Mouse (Mus musculus) heart, embryonic 11.5 days (tissue): ENCODE results near the gene Gm44965. TPM values are rescaled to one million over a fixed set of nuclear protein-coding genes. Genes with fewer than 3 reads are reported as not detected.
A peak's percentile ranks its signal among the peaks of the same experiment; 100 is the strongest.

Experiments
- ATAC-seq: fragments of 200-750 bp; cut with Nextera tagmentation; replicated peaks from 2 replicates; pipeline ENCODE4 v1.8.0; 2017; ENCODE audit warnings: moderate library complexity; ENCODE audit not compliant: insufficient number of reproducible peaks, low FRiP score, low TSS enrichment
- H3K27ac ChIP-seq: fragments of 300-500 bp; sonication (generic); 2 replicates; pipeline ENCODE4 v1.5.1; 2014; ENCODE audit warnings: mild to moderate bottlenecking, low read depth, low read length
- H3K27me3 ChIP-seq: fragments of 300-500 bp; sonication (generic); 2 replicates; pipeline ENCODE4 v1.6.1; 2014; ENCODE audit warnings: mild to moderate bottlenecking, low read length, mixed read lengths; ENCODE audit not compliant: control insufficient read depth, insufficient read depth
- H3K36me3 ChIP-seq: fragments of 300-500 bp; sonication (generic); 2 replicates; pipeline ENCODE4 v1.6.1; 2014; ENCODE audit warnings: mild to moderate bottlenecking, low read length, moderate library complexity, mixed read lengths; ENCODE audit not compliant: control insufficient read depth, insufficient read depth
- H3K4me1 ChIP-seq: fragments of 300-500 bp; sonication (generic); 2 replicates; pipeline ENCODE4 v1.6.1; 2014; ENCODE audit warnings: low read length; ENCODE audit not compliant: control insufficient read depth, insufficient read depth
- H3K4me2 ChIP-seq: fragments of 300-500 bp; sonication (generic); 2 replicates; pipeline ENCODE4 v1.6.1; 2014; ENCODE audit warnings: mild to moderate bottlenecking, moderate library complexity
- H3K4me3 ChIP-seq: fragments of 300-500 bp; sonication (generic); 2 replicates; pipeline ENCODE4 v1.5.1; 2014; ENCODE audit warnings: low read depth, low read length
- H3K9ac ChIP-seq: fragments of 300-500 bp; sonication (generic); 2 replicates; pipeline ENCODE4 v1.6.1; 2014; ENCODE audit warnings: mild to moderate bottlenecking, low read depth, low read length, moderate library complexity
- H3K9me3 ChIP-seq: fragments of 300-500 bp; sonication (generic); replicated peaks from 2 replicates; pipeline ENCODE4 v1.6.1; 2016; ENCODE audit warnings: low read length; ENCODE audit not compliant: control insufficient read depth
- WGBS: fragments of 180-500 bp; shearing (Covaris S2); extraction: QIAGEN DNeasy Blood & Tissue Kit; methylation state at CpG from one replicate; pipeline ENCODE4 v1.1.7; 2014; ENCODE audit not compliant: insufficient replicate concordance; 5-methylcytosine and 5-hydroxymethylcytosine counted together
- polyA plus RNA-seq: library from polyadenylated mRNA; unstranded; fragments of >200 nt; fragmentation: Nextera tagmentation; extraction: Ambion mirVana; gene quantifications from 2 replicates; pipeline ENCODE4 v1.2.1, GENCODE M21; 2014

Gm44965 gene
- polyA plus RNA-seq, 1 experiment from 2014 or later: not detected

GRCm38 (mm10) chr6:48591221-48591845 lies 2.4 kb upstream of the Gm44965 start:
- no peak overlapping the region for H3K4me3 ChIP-seq
- ATAC-seq: no peak
- peaks cover 16% of the 10 kb centered on the region for H3K4me1 ChIP-seq
- no peak overlapping the region for H3K27ac ChIP-seq
- H3K27me3 ChIP-seq: no peaks in the 10 kb centered on the region
- no peak overlapping the region for H3K9ac ChIP-seq
- H3K4me2 ChIP-seq: no peak overlapping the region
- peaks cover 5% of the 10 kb centered on the region for H3K9me3 ChIP-seq
- peaks cover 8% of the 10 kb centered on the region for H3K36me3 ChIP-seq
- WGBS: 79% methylated on average over 3 of the region's 3 CpGs

GRCm38 (mm10) chr6:48591871-48592270 lies 1.9 kb upstream of the Gm44965 start:
- Histone ChIP-seq H3K36me3 (peaks cover 13% of the 10 kb centered on the region), H3K4me2 (no peak overlapping the region), H3K4me1 (peaks cover 16% of the 10 kb centered on the region), H3K27me3 (no peaks in the 10 kb centered on the region), H3K4me3 (no peak overlapping the region), H3K9me3 (peaks cover 11% of the 10 kb centered on the region), H3K9ac (no peak overlapping the region), H3K27ac (no peak overlapping the region)
- WGBS: 85% methylated on average over 6 of the region's 6 CpGs
- no peak for ATAC-seq

GRCm38 (mm10) chr6:48594043-48594738 lies 450 bp downstream of the Gm44965 start:
- peaks cover 14% of the 10 kb centered on the region for H3K4me1 ChIP-seq
- H3K4me3 ChIP-seq: peak overlapping the region; percentile 89
- peak overlapping the region; percentile 92 for H3K27ac ChIP-seq
- H3K27me3 ChIP-seq: no peaks in the 10 kb centered on the region
- peaks cover 36% of the 10 kb centered on the region for H3K36me3 ChIP-seq
- ATAC-seq: peak; percentile 45
- peak overlapping the region; percentile 96 for H3K9ac ChIP-seq
- H3K9me3 ChIP-seq: peaks cover 23% of the 10 kb centered on the region
- H3K4me2 ChIP-seq: peak overlapping the region; percentile 70
- 2% methylated on average over 39 of the region's 41 CpGs for WGBS

GRCm38 (mm10) chr6:48595278-48595677 lies 1.5 kb downstream of the Gm44965 start:
- peaks cover 11% of the 10 kb centered on the region for H3K4me1 ChIP-seq
- WGBS: 62% methylated on average over 1 of the region's 1 CpGs
- H3K4me3 ChIP-seq: peak overlapping the region; percentile 89
- peak overlapping the region; percentile 70 for H3K4me2 ChIP-seq
- ATAC-seq: no peak
- no peak overlapping the region; the same call in 1 of the 2 replicates for H3K9ac ChIP-seq
- H3K9me3 ChIP-seq: peaks cover 23% of the 10 kb centered on the region
- H3K27me3 ChIP-seq: no peaks in the 10 kb centered on the region
- H3K36me3 ChIP-seq: peaks cover 44% of the 10 kb centered on the region
- no peak overlapping the region for H3K27ac ChIP-seq

DNA sequence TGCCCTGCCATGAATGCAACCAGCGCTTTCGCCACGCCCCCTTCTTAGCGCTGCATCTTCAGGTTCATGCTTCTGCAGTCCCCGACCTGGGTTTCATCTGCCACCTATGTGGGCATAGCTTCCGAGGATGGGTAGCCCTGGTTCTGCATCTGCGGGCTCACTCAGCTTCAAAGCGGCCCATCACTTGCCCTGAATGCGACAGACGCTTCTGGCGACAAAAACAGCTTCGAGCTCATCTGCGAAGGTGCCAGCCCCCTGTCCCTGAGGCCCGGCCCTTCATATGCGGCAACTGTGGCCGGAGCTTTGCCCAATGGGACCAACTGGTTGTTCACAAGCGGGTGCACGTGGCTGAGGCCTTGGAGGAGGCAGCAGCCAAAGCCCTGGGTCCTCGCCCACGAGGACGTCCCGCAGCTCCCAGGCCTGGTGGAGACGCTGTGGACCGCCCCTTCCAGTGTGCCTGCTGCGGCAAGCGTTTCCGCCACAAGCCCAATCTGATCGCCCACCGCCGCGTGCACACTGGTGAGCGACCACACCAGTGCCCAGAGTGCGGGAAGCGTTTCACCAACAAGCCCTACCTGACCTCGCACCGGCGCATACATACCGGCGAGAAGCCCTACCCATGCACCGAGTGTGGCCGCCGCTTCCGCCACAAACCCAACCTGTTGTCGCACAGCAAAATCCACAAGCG lies 2.9 kb downstream of the Gm44965 start:
- H3K36me3 ChIP-seq: peaks cover 44% of the 10 kb centered on the region
- peaks cover 23% of the 10 kb centered on the region for H3K9me3 ChIP-seq
- H3K4me2 ChIP-seq: no peak overlapping the region
- ATAC-seq: no peak
- H3K4me1 ChIP-seq: peaks cover 11% of the 10 kb centered on the region
- no peak overlapping the region for H3K27ac ChIP-seq
- H3K9ac ChIP-seq: no peak overlapping the region
- WGBS: 94% methylated on average over 45 of the region's 45 CpGs
- no peak overlapping the region for H3K4me3 ChIP-seq
- no peaks in the 10 kb centered on the region for H3K27me3 ChIP-seq

DNA sequence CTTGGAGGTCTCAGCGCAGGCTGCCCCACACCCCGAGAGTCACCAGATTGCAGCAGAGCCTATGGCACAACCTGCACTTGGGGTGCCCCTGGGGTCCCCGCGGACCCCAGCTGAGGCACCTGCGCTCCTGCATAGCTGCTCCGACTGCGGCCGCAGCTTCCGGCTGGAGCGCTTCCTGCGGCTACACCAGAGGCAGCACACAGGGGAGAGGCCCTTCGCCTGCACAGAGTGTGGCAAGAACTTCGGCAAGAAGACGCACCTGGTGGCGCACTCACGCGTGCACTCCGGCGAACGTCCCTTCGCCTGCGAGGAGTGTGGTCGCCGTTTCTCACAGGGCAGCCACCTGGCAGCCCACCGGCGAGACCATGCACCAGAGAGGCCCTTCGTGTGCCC lies 3.5 kb downstream of the Gm44965 start:
- no peak overlapping the region for H3K27ac ChIP-seq
- H3K9me3 ChIP-seq: peaks cover 23% of the 10 kb centered on the region
- H3K4me2 ChIP-seq: no peak overlapping the region
- no peak overlapping the region for H3K4me3 ChIP-seq
- H3K9ac ChIP-seq: no peak overlapping the region
- peaks cover 44% of the 10 kb centered on the region for H3K36me3 ChIP-seq
- 94% methylated on average over 27 of the region's 27 CpGs for WGBS
- H3K4me1 ChIP-seq: peaks cover 11% of the 10 kb centered on the region
- H3K27me3 ChIP-seq: no peaks in the 10 kb centered on the region
- ATAC-seq: no peak

DNA sequence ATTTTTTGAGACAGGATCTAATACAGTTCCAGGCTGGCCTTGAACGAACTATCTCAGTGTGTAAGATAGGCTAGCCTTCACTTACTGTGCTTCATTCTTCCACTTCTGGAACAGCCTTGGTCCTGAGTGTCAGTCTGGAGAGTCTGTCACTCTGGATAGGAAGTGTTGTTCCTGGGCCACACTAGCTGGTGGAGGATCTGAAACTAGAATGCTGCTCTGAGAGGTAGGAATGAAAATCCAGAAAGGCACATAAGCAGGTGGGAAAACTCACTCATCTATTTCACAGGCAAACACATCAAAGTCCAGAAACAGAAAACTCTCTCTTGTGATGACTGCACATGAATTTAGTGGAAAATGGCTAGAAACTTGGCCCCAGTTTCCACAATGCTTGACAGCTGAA lies 6.9 kb downstream of the Gm44965 start:
- no peak overlapping the region for H3K27ac ChIP-seq
- H3K4me1 ChIP-seq: peaks cover 6% of the 10 kb centered on the region
- no peak overlapping the region for H3K4me2 ChIP-seq
- H3K4me3 ChIP-seq: no peak overlapping the region
- no peak for ATAC-seq
- no peaks in the 10 kb centered on the region for H3K27me3 ChIP-seq
- WGBS: 88% methylated on average over 1 of the region's 1 CpGs
- H3K9me3 ChIP-seq: peaks cover 23% of the 10 kb centered on the region
- no peak overlapping the region for H3K9ac ChIP-seq
- H3K36me3 ChIP-seq: peaks cover 44% of the 10 kb centered on the region

- peak; percentile 99 for ATAC-seq
- WGBS: 5% methylated on average over 42 of the region's 42 CpGs
These were observed 7.7 kb downstream of the Gm44965 start, which contains the start of gene Zfp775 for GRCm38 (mm10) chr6:48601271-48602079. Gene Zfp775 (plus strand): TSS chr6:48602063.

More at GRCm38 (mm10) chr6:48601271-48602079, 7.7 kb downstream of the Gm44965 start, which contains the start of gene Zfp775:
- Histone ChIP-seq H3K4me2 (peak within 1 kb of the TSS; percentile 63), H3K9me3 (peaks cover 16% of the 10 kb centered on the region), H3K4me3 (peak within 1 kb of the TSS; percentile 54), H3K27me3 (no peaks in the 10 kb centered on the region), H3K9ac (peak within 1 kb of the TSS; percentile 68), H3K4me1 (peaks cover 6% of the 10 kb centered on the region), H3K36me3 (peaks cover 35% of the 10 kb centered on the region), H3K27ac (peak within 1 kb of the TSS; percentile 57)
